Mouse (Mus musculus): ENCODE data around the gene N4bp2l1. TPM values are rescaled to one million over a fixed set of nuclear protein-coding genes. Genes with fewer than 3 reads are reported as not detected.

N4bp2l1 gene
- polyA plus RNA-seq, 1 experiment = 5.9 TPM

GRCm38 (mm10) chr5:150618599-150619355 lies 21.8 kb upstream of the N4bp2l1 start:
- no peaks in the 10 kb centered on the region for H3K27me3 ChIP-seq (replicated peaks)
- H3K4me1 ChIP-seq = peaks cover 18% of the 10 kb centered on the region
- H3K9me3 ChIP-seq = no peaks in the 10 kb centered on the region
- H3K4me3 ChIP-seq (replicated peaks) = no peak overlapping the region
- TF ChIP-seq FLI1 (IDR thresholded peaks at IDR 0.05; ENCODE audit: low read length) = no peak
- no peak for TF ChIP-seq GATA1 (IDR thresholded peaks at IDR 0.05; ENCODE audit: borderline replicate concordance, low read length)
- H3K36me3 ChIP-seq (replicated peaks; ENCODE audit: low read length) = peaks cover 3% of the 10 kb centered on the region

- Histone ChIP-seq H3K36me3 (replicated peaks; ENCODE audit: low read length) (no peaks in the 10 kb centered on the region), H3K4me3 (replicated peaks) (no peak overlapping the region), H3K9me3 (no peaks in the 10 kb centered on the region), H3K4me1 (peaks cover 25% of the 10 kb centered on the region), H3K27me3 (replicated peaks) (no peaks in the 10 kb centered on the region)
- TF ChIP-seq GATA1 (IDR thresholded peaks at IDR 0.05; ENCODE audit: borderline replicate concordance, low read length) = no peak
- no peak for TF ChIP-seq FLI1 (IDR thresholded peaks at IDR 0.05; ENCODE audit: low read length)
These were observed 19.7 kb upstream of the N4bp2l1 start for GRCm38 (mm10) chr5:150616731-150617130.

- Histone ChIP-seq H3K4me3 (replicated peaks) (no peak overlapping the region), H3K27me3 (replicated peaks) (no peaks in the 10 kb centered on the region), H3K36me3 (replicated peaks; ENCODE audit: low read length) (no peaks in the 10 kb centered on the region), H3K4me1 (peaks cover 30% of the 10 kb centered on the region), H3K9me3 (no peaks in the 10 kb centered on the region)
- TF ChIP-seq FLI1 (IDR thresholded peaks at IDR 0.05; ENCODE audit: low read length) (no peak), GATA1 (IDR thresholded peaks at IDR 0.05; ENCODE audit: borderline replicate concordance, low read length) (no peak)
These were observed 19.2 kb upstream of the N4bp2l1 start for GRCm38 (mm10) chr5:150616216-150616615.

- Histone ChIP-seq H3K4me1 (peaks cover 22% of the 10 kb centered on the region), H3K9me3 (no peaks in the 10 kb centered on the region), H3K27me3 (replicated peaks) (no peaks in the 10 kb centered on the region), H3K36me3 (replicated peaks; ENCODE audit: low read length) (no peaks in the 10 kb centered on the region), H3K4me3 (replicated peaks) (no peak overlapping the region)
- no peak for TF ChIP-seq FLI1 (IDR thresholded peaks at IDR 0.05; ENCODE audit: low read length)
- TF ChIP-seq GATA1 (IDR thresholded peaks at IDR 0.05; ENCODE audit: borderline replicate concordance, low read length) = no peak
These were observed 17.1 kb upstream of the N4bp2l1 start for GRCm38 (mm10) chr5:150614054-150614453.

GRCm38 (mm10) chr5:150611697-150612096 lies 14.7 kb upstream of the N4bp2l1 start:
- Histone ChIP-seq H3K4me3 (replicated peaks) (peak overlapping the region; percentile 79), H3K27me3 (replicated peaks) (no peaks in the 10 kb centered on the region)
- TF ChIP-seq GATA1 (IDR thresholded peaks at IDR 0.05; ENCODE audit: borderline replicate concordance, low read length) (no peak), FLI1 (IDR thresholded peaks at IDR 0.05; ENCODE audit: low read length) (no peak)

GRCm38 (mm10) chr5:150611136-150611535 lies 14.1 kb upstream of the N4bp2l1 start:
- Histone ChIP-seq H3K4me3 (replicated peaks) (no peak overlapping the region), H3K36me3 (replicated peaks; ENCODE audit: low read length) (peaks cover 3% of the 10 kb centered on the region), H3K9me3 (peaks cover 5% of the 10 kb centered on the region), H3K27me3 (replicated peaks) (no peaks in the 10 kb centered on the region), H3K4me1 (peaks cover 22% of the 10 kb centered on the region)
- TF ChIP-seq FLI1 (IDR thresholded peaks at IDR 0.05; ENCODE audit: low read length) = no peak
- TF ChIP-seq GATA1 (IDR thresholded peaks at IDR 0.05; ENCODE audit: borderline replicate concordance, low read length) = no peak

More at GRCm38 (mm10) chr5:150611697-150612096, 14.7 kb upstream of the N4bp2l1 start:
- Histone ChIP-seq H3K36me3 (replicated peaks; ENCODE audit: low read length) (peaks cover 3% of the 10 kb centered on the region), H3K9me3 (no peaks in the 10 kb centered on the region), H3K4me1 (peaks cover 22% of the 10 kb centered on the region)

GRCm38 (mm10) chr5:150607631-150608030 lies 10.6 kb upstream of the N4bp2l1 start:
- Histone ChIP-seq H3K36me3 (replicated peaks; ENCODE audit: low read length) (peaks cover 3% of the 10 kb centered on the region), H3K9me3 (peaks cover 8% of the 10 kb centered on the region), H3K27me3 (replicated peaks) (no peaks in the 10 kb centered on the region), H3K4me3 (replicated peaks) (no peak overlapping the region), H3K4me1 (peaks cover 11% of the 10 kb centered on the region)
- no peak for TF ChIP-seq GATA1 (IDR thresholded peaks at IDR 0.05; ENCODE audit: borderline replicate concordance, low read length)
- no peak for TF ChIP-seq FLI1 (IDR thresholded peaks at IDR 0.05; ENCODE audit: low read length)

- Histone ChIP-seq H3K9me3 (peaks cover 8% of the 10 kb centered on the region), H3K4me1 (peaks cover 4% of the 10 kb centered on the region), H3K4me3 (replicated peaks) (no peak overlapping the region), H3K27me3 (replicated peaks) (no peaks in the 10 kb centered on the region), H3K36me3 (replicated peaks; ENCODE audit: low read length) (peaks cover 3% of the 10 kb centered on the region)
- TF ChIP-seq FLI1 (IDR thresholded peaks at IDR 0.05; ENCODE audit: low read length) (no peak), GATA1 (IDR thresholded peaks at IDR 0.05; ENCODE audit: borderline replicate concordance, low read length) (no peak)
These were observed 9.1 kb upstream of the N4bp2l1 start for GRCm38 (mm10) chr5:150606131-150606530.

- Histone ChIP-seq H3K27me3 (replicated peaks) (peaks cover 2% of the 10 kb centered on the region), H3K9me3 (peaks cover 8% of the 10 kb centered on the region), H3K36me3 (replicated peaks; ENCODE audit: low read length) (no peaks in the 10 kb centered on the region), H3K4me3 (replicated peaks) (peak overlapping the region; percentile 77), H3K4me1 (peaks cover 36% of the 10 kb centered on the region)
- TF ChIP-seq GATA1 (IDR thresholded peaks at IDR 0.05; ENCODE audit: borderline replicate concordance, low read length) = no peak
- no peak for TF ChIP-seq FLI1 (IDR thresholded peaks at IDR 0.05; ENCODE audit: low read length)
These were observed 4.6 kb upstream of the N4bp2l1 start for GRCm38 (mm10) chr5:150601441-150602230.

All from megakaryocyte, embryonic 14.5 days (primary cell).